Mouse (Mus musculus) monocyte, adult 2 months (primary cell): ENCODE results near the gene Flywch2.

Experiments
- DNase-seq, 2 experiments: peaks; one replicate each; pipeline ENCODE4 v3.0.0; 2022; ENCODE audit warnings: low spot score in 2 of 2, low read depth in 1 of 2

Flywch2 gene

GRCm38 (mm10) chr17:23748631-23749391 is 37.1 kb downstream of the Flywch2 start:
- DNase-seq = peak; percentile 42 to 59

DNA sequence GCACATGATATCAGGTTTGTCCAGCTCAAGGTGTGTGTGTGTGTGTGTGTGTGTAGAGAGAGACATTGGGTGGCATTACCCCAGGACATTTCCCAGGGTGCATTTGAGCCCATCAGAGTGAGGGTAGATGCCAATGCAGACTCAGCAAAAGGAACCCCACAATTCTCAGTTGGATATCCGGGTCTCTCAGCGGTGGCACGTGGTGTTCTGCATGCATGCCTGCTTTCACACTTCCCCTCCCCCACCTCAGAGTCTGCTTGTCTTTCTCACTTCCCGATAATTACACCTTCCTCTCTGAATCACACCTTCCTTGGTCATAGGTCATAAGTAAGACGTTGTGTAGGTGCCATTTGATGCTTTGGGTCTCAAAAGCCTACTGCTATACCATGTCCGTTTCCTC is 37.9 kb downstream of the Flywch2 start:
- DNase-seq = no peak

- no peak for DNase-seq
Observed at GRCm38 (mm10) chr17:23747471-23747870, 38.4 kb downstream of the Flywch2 start.

DNA sequence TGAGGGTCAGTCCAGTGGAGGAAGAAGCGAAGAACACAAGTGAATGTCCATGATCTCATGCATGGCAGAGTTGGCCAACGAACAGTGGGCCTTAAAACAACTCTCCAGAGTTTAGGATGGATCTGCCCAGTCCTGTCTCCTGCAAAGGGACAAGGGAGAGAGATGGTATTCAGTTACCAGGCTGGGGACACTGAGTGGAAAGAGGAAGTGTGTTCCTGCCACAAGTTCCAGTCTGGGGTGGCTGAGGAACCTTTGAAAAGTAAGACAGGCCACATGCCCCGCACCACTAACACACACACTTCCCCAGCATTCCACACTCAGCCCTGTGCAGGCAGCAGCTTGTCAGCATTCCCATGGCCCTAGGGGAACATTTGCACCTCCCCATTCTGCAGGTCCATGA is 39.1 kb downstream of the Flywch2 start:
- no peak for DNase-seq

DNA sequence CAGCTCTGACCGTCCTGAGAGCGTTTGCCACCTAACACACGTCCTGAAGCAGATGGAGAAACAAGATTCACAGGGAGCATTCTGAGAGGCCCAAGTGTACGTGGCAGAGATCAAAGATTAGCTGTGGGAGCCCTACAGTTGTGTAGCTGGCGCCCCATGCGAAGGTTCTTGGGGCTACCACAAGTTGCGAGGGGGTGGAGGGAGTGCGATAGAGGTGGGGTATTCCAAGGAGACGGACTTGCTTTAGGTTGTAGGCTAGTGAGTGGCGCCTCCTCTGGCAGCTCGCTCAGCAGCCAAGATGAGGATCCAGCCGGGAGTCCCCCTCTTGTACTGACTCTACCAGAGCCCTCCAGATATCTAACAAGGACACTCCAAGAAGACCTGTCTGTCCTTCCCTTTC is 39.6 kb downstream of the Flywch2 start:
- DNase-seq = no peak

GRCm38 (mm10) chr17:23745301-23746251 is 40.3 kb downstream of the Flywch2 start, which contains the start of gene Kremen2:
Gene Kremen2, minus strand, starts transcription at chr17:23745833.
- DNase-seq = no peak

- DNase-seq = no peak
Observed at GRCm38 (mm10) chr17:23744651-23745050, 41.2 kb downstream of the Flywch2 start.

GRCm38 (mm10) chr17:23744076-23744475 is 41.8 kb downstream of the Flywch2 start:
- no peak for DNase-seq

GRCm38 (mm10) chr17:23742941-23743340 is 42.9 kb downstream of the Flywch2 start:
- no peak for DNase-seq

DNA sequence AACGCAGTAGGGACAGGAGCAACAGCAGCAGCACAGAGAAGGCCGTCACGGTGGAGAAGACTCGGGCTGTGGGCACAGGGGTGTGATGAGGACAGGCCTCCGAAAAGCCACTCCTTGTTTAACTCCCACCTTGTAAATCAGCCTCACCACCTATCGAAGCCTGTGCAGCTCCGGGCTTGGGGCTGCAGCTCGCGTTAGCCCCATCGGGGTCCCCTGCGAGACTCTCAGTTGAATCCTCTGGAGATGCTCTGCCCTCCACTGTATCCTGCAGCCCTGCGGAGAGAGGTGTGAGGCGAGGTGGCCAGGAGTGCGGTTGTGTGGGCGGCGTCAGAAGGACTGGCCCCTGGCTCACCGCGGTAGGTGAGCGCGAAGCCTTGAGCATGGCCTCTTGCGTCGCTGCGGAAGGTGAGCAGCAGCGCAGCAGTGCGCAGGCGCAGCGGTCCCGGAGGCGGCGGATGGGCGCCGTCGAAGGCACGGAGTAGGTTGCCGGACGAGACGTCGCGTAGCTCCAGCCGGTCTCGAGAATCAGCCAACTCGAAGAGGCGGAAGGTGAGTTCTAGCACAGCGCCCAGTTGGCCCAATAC is 43.6 kb downstream of the Flywch2 start:
- no peak for DNase-seq

GRCm38 (mm10) chr17:23741359-23742209 is 44.3 kb downstream of the Flywch2 start:
- no peak for DNase-seq

DNA sequence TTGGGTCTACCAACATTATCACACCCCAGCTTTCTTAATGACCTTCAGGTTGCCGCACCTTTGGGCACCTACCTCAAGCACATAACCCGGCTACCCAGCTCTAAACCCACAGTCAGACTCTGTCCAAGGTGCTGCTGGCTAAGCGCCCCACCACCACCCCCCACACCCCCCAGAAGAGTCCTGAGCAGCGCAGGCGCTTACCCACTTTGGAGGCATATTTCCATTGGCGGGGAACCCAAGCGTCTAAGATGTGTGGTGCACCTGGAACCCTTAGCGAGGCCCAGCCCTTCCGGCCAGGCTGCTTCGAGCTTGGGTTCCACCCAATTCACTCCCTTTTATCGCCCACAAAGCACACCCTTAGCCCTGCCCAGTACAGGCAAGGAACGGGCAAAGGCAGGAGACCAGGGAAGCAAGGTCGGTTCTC is 45.3 kb downstream of the Flywch2 start, which contains the start of gene Paqr4:
TSS of gene Paqr4 (minus strand) at position 270 of the 424 bp plus-strand sequence.
- no peak for DNase-seq

GRCm38 (mm10) chr17:23740136-23740584 is 45.7 kb downstream of the Flywch2 start:
- peak in 1 of 2 experiments; percentile 57 for DNase-seq

- no peak for DNase-seq
Observed at GRCm38 (mm10) chr17:23739202-23740135, 46.4 kb downstream of the Flywch2 start.

DNA sequence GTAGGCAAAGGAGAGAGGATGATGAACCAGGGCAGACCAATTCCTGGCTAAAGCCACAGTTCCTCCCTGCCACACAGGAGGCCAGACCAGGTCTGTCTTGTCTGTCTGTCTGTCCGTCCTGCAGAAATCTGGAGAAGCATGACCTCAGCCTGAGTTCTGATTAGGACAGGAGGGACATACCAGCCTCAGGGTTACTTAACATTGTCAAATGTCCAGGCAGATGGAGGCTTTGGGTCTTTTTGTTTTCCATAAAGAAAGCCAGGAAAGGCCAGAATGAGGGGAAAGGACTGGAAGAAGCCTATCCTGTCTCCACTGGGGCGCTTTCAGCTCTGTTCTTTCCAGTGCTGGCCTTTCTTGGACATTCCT is 47.1 kb downstream of the Flywch2 start:
- DNase-seq = no peak

GRCm38 (mm10) chr17:23737493-23738445 is 48.1 kb downstream of the Flywch2 start:
- DNase-seq = no peak

DNA sequence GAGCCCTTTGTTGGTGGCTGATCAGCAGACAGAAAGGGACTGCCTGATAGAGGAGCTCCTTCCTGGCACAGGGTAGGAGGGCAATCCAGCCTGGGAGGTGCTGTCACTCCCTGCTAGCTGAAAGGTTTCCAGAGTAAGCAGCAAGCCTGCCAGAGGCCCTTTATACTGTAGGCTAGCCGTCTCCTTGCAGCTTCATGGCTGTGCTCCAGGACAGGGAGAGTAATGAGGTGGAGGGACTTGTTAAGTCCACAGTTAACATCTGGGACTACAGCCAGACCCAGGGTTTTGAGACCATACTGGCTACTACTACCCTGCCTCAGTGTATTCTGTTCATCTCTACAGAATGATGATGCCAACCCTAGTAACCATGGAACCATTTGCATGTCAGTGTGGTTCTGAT is 51.5 kb downstream of the Flywch2 start:
- DNase-seq = no peak

GRCm38 (mm10) chr17:23730441-23730840 is 55.4 kb downstream of the Flywch2 start:
- no peak for DNase-seq
